Mouse (Mus musculus): Measurements from ENCODE around the gene Zfp385a. TPM values are rescaled to one million over a fixed set of nuclear protein-coding genes. Genes with fewer than 3 reads are reported as not detected.

The Zfp385a gene
- total and polyA plus RNA-seq, 3 experiments = 1.2 to 59.9 (median 2.7) TPM

- no peak overlapping the region for H3K27ac ChIP-seq (ENCODE audit: insufficient read depth, low read depth)
- peaks cover 7 to 29% of the 10 kb centered on the region in 2 experiments for H3K4me1 ChIP-seq (ENCODE audit: control insufficient read depth in 1 of 2, insufficient read depth in 2 of 2)
- peak overlapping the region; percentile 16; the same call in 1 of the 2 replicates for H3K4me2 ChIP-seq (ENCODE audit: insufficient read depth, low read depth, poor library complexity, severe bottlenecking)
Measured at GRCm38 (mm10) chr15:103370462-103370861, 30.6 kb upstream of the Zfp385a start.

GRCm38 (mm10) chr15:103369123-103369522 lies 29.2 kb upstream of the Zfp385a start:
- no peak for TF ChIP-seq IRF4 (IDR thresholded peaks at IDR 0.05; ENCODE audit: low read depth, low read length)
- no peak for TF ChIP-seq ZMIZ1 (IDR thresholded peaks at IDR 0.05; ENCODE audit: low read depth, low read length)
- TF ChIP-seq CHD2 (IDR thresholded peaks at IDR 0.05; ENCODE audit: low read length) = no peak
- no peak for TF ChIP-seq MAFK (IDR thresholded peaks at IDR 0.05; ENCODE audit: insufficient replicate concordance, low read length)
- H3K4me2 ChIP-seq (ENCODE audit: insufficient read depth, low read depth, poor library complexity, severe bottlenecking) = no peak overlapping the region
- H3K27me3 ChIP-seq (replicated peaks) = no peaks in the 10 kb centered on the region
- H3K4me1 ChIP-seq (ENCODE audit: control insufficient read depth in 1 of 2, insufficient read depth in 2 of 2) = peaks cover 7 to 38% of the 10 kb centered on the region in 2 experiments
- H3K9me3 ChIP-seq (replicated peaks; ENCODE audit: low read length) = no peaks in the 10 kb centered on the region
- H3K36me3 ChIP-seq (replicated peaks in 1 of 2; ENCODE audit: control insufficient read depth in 1 of 2, insufficient read depth in 1 of 2, low read length in 1 of 2) = no peaks in the 10 kb centered on the region
- H3K9ac ChIP-seq (ENCODE audit: insufficient read depth, low read depth) = no peak overlapping the region
- H3K4me3 ChIP-seq (replicated peaks in 1 of 3; ENCODE audit: low read depth in 2 of 3, low read length in 2 of 3, poor library complexity in 1 of 3) = no peak overlapping the region
- in situ Hi-C loops (cut with MboI; ENCODE audit: low pct_ligation_motif_present, low pct_unique_long_range_greater_than_20kb, low sequenced_read_pairs) (no loop called here), dilution Hi-C loops (cut with MboI; ENCODE audit: extremely low pct_ligation_motif_present, extremely low pct_unique_long_range_greater_than_20kb, low sequenced_read_pairs) (no loop called here)
- H3K79me2 ChIP-seq (replicated peaks; ENCODE audit: control insufficient read depth, extremely low read depth, insufficient read depth, poor library complexity, severe bottlenecking) = no peaks in the 10 kb centered on the region
- DNase-seq (ENCODE audit: extremely low read depth) = no peak
- H3K27ac ChIP-seq (ENCODE audit: insufficient read depth, low read depth) = no peak overlapping the region

More at GRCm38 (mm10) chr15:103370462-103370861, 30.6 kb upstream of the Zfp385a start:
- DNase-seq (ENCODE audit: extremely low read depth) = peak; percentile 46
- Histone ChIP-seq H3K36me3 (replicated peaks in 1 of 2; ENCODE audit: control insufficient read depth in 1 of 2, insufficient read depth in 1 of 2, low read length in 1 of 2) (no peaks in the 10 kb centered on the region), H3K79me2 (replicated peaks; ENCODE audit: control insufficient read depth, extremely low read depth, insufficient read depth, poor library complexity, severe bottlenecking) (no peaks in the 10 kb centered on the region), H3K9me3 (replicated peaks; ENCODE audit: low read length) (no peaks in the 10 kb centered on the region), H3K27me3 (replicated peaks) (no peaks in the 10 kb centered on the region), H3K9ac (ENCODE audit: insufficient read depth, low read depth) (no peak overlapping the region), H3K4me3 (replicated peaks in 1 of 3; ENCODE audit: low read depth in 2 of 3, low read length in 2 of 3, poor library complexity in 1 of 3) (no peak overlapping the region)
- TF ChIP-seq EP300 (IDR thresholded peaks at IDR 0.05; ENCODE audit: low read length) (0 out of 2 replicates have a peak, but pooled peaks have one; percentile 35), USF1 (IDR thresholded peaks at IDR 0.05; ENCODE audit: low read depth, low read length) (no peak), JUND (conservative IDR thresholded peaks at IDR 0.05; ENCODE audit: low read depth, low read length) (0 out of 2 replicates have a peak, but pooled peaks have one; percentile 16), ETS1 (conservative IDR thresholded peaks at IDR 0.05; ENCODE audit: low read depth, low read length) (peak; percentile 51), IRF4 (IDR thresholded peaks at IDR 0.05; ENCODE audit: low read depth, low read length) (0 out of 2 replicates have a peak, but pooled peaks have one; percentile 46)
- dilution Hi-C loops (cut with MboI; ENCODE audit: extremely low pct_ligation_motif_present, extremely low pct_unique_long_range_greater_than_20kb, low sequenced_read_pairs) (no loop called here), in situ Hi-C loops (cut with MboI; ENCODE audit: low pct_ligation_motif_present, low pct_unique_long_range_greater_than_20kb, low sequenced_read_pairs) (no loop called here)

GRCm38 (mm10) chr15:103368179-103368940 lies 28.5 kb upstream of the Zfp385a start:
- Histone ChIP-seq H3K9ac (ENCODE audit: insufficient read depth, low read depth) (no peak overlapping the region), H3K4me1 (ENCODE audit: control insufficient read depth in 1 of 2, insufficient read depth in 2 of 2) (peaks cover 7 to 41% of the 10 kb centered on the region in 2 experiments), H3K27ac (ENCODE audit: insufficient read depth, low read depth) (no peak overlapping the region), H3K27me3 (replicated peaks) (no peaks in the 10 kb centered on the region), H3K4me3 (replicated peaks in 1 of 3; ENCODE audit: low read depth in 2 of 3, low read length in 2 of 3, poor library complexity in 1 of 3) (no peak overlapping the region), H3K79me2 (replicated peaks; ENCODE audit: control insufficient read depth, extremely low read depth, insufficient read depth, poor library complexity, severe bottlenecking) (no peaks in the 10 kb centered on the region), H3K36me3 (replicated peaks in 1 of 2; ENCODE audit: control insufficient read depth in 1 of 2, insufficient read depth in 1 of 2, low read length in 1 of 2) (no peaks in the 10 kb centered on the region), H3K4me2 (ENCODE audit: insufficient read depth, low read depth, poor library complexity, severe bottlenecking) (no peak overlapping the region), H3K9me3 (replicated peaks; ENCODE audit: low read length) (no peaks in the 10 kb centered on the region)
- TF ChIP-seq PAX5 (IDR thresholded peaks at IDR 0.05; ENCODE audit: low read length) (no peak), E2F4 (IDR thresholded peaks at IDR 0.05; ENCODE audit: insufficient replicate concordance, low read depth, low read length) (no peak), CHD2 (IDR thresholded peaks at IDR 0.05; ENCODE audit: low read length) (no peak)
- in situ Hi-C loops (cut with MboI; ENCODE audit: low pct_ligation_motif_present, low pct_unique_long_range_greater_than_20kb, low sequenced_read_pairs) (no loop called here), dilution Hi-C loops (cut with MboI; ENCODE audit: extremely low pct_ligation_motif_present, extremely low pct_unique_long_range_greater_than_20kb, low sequenced_read_pairs) (no loop called here)
- DNase-seq (ENCODE audit: extremely low read depth) = no peak

Data from CH12.LX (cell line).